Mouse (Mus musculus) lung, postnatal 0 days (tissue): Measurements from ENCODE around the gene Gm1123. TPM values are rescaled to one million over a fixed set of nuclear protein-coding genes. Genes with fewer than 3 reads are reported as not detected.

ENCODE experiments used
- ATAC-seq: fragments of 200-750 bp; cut with Nextera tagmentation; 2 replicates; pipeline ENCODE4 v1.8.0; 2017; ENCODE audit warnings: moderate library complexity
- DNase-seq: peaks from one replicate; pipeline ENCODE4 v3.0.0-alpha.2; 2016; ENCODE audit warnings: low spot score
- H3K27ac ChIP-seq: fragments of 300-500 bp; sonication (generic); 2 replicates; pipeline ENCODE4 v1.5.1; 2014; ENCODE audit warnings: antibody characterized with exemption, mild to moderate bottlenecking, low read length, mixed read lengths
- H3K27me3 ChIP-seq: fragments of 300-500 bp; sonication (generic); replicated peaks from 2 replicates; pipeline ENCODE4 v1.6.1; 2014; ENCODE audit warnings: low read length, mixed read lengths; ENCODE audit not compliant: insufficient read depth
- H3K36me3 ChIP-seq: fragments of 300-500 bp; sonication (generic); 2 replicates; pipeline ENCODE4 v1.6.1; 2014; ENCODE audit warnings: low read length, mixed read lengths; ENCODE audit not compliant: insufficient read depth
- H3K4me1 ChIP-seq: fragments of 300-500 bp; sonication (generic); 2 replicates; pipeline ENCODE4 v1.6.1; 2014; ENCODE audit warnings: antibody characterized with exemption, low read depth, low read length, mixed read lengths; ENCODE audit not compliant: insufficient read depth
- H3K4me2 ChIP-seq: fragments of 300-500 bp; sonication (generic); replicated peaks from 2 replicates; pipeline ENCODE4 v1.6.1; 2014; ENCODE audit warnings: low read depth, mild to moderate bottlenecking, low read length, moderate library complexity, mixed read lengths
- H3K4me3 ChIP-seq: fragments of 300-500 bp; sonication (generic); 2 replicates; pipeline ENCODE4 v1.5.1; 2014; ENCODE audit warnings: low read depth, low read length
- H3K9ac ChIP-seq: fragments of 300-500 bp; sonication (generic); replicated peaks from 2 replicates; pipeline ENCODE4 v1.6.1; 2014; ENCODE audit warnings: low read depth, mild to moderate bottlenecking
- H3K9me3 ChIP-seq: fragments of 300-500 bp; sonication (generic); 2 replicates; pipeline ENCODE4 v1.6.1; 2016; ENCODE audit warnings: low read length, mixed read lengths
- CTCF ChIP-seq: IDR thresholded peaks from 2 replicates; pipeline ENCODE4 v1.5.1; 2016; ENCODE audit warnings: antibody characterized with exemption, mild to moderate bottlenecking
- EP300 ChIP-seq: IDR thresholded peaks from 2 replicates; pipeline ENCODE4 v1.6.1; 2016; ENCODE audit warnings: antibody characterized with exemption, mild to moderate bottlenecking, control low read depth
- WGBS: fragments of 180-500 bp; shearing (Covaris S2); extraction: QIAGEN DNeasy Blood & Tissue Kit; methylation state at CpG from one replicate; pipeline ENCODE4 v1.1.7; 2014; 5-methylcytosine and 5-hydroxymethylcytosine counted together
- polyA plus RNA-seq: library from polyadenylated mRNA; unstranded; fragments of >200 nt; fragmentation: Nextera tagmentation; extraction: Ambion mirVana; gene quantifications from 2 replicates; pipeline ENCODE4 v1.2.1, GENCODE M21; 2015

The Gm1123 gene
- polyA plus RNA-seq, 1 experiment from 2014 or later: not detected

DNA sequence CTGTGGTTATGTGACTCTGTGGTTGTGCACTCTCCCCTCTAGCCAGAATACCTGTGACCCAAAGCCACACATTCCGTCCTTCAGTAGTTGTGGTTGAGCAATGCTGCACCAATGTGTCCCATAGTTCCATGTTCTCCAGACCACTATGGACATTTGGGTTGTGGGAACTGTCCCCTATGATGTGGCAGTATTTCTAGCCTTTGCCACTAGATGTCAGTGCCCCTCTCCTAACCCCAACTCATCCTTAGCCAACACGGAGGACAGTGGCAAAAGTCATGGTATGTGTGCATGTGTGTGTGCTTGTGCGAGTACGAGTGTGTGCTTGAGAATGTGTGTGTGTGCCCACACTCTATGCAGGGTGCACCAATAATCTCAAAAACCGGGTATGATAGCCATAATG lies 59.0 kb downstream of the Gm1123 start:
- DNase-seq (no peak), ATAC-seq (no peak)
- WGBS: 41% methylated on average over 5 of the region's 5 CpGs
- no peaks in the 10 kb centered on the region for H3K36me3 ChIP-seq
- H3K27ac ChIP-seq: no peak overlapping the region
- TF ChIP-seq EP300 (no peak), CTCF (peak; percentile 69)
- no peak overlapping the region for H3K4me3 ChIP-seq
- no peak overlapping the region for H3K4me2 ChIP-seq
- H3K9ac ChIP-seq: no peak overlapping the region
- H3K9me3 ChIP-seq: no peaks in the 10 kb centered on the region
- peaks cover 34% of the 10 kb centered on the region for H3K27me3 ChIP-seq
- peaks cover 8% of the 10 kb centered on the region for H3K4me1 ChIP-seq

DNA sequence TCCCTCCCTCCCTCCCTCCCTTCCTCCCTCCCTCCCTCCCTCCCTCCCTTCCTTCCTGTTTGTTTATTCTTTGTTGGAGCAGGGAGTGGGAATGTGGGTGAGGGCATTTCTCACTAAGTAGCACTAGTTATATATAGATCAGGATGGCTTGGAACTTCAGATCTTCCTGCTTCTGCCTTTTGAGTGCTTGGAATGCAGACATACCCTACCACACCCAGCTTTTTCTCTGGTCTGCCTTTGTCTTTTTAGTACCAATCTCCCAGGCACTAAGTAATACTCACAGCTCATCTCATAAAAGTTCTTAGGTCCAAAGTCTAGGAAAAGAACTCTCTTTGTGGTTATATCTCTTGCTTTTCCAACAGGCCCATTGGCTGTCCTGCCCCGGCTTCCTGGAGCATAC lies 59.4 kb downstream of the Gm1123 start:
- TF ChIP-seq CTCF: no peak
- no peak for TF ChIP-seq EP300
- DNase-seq (no peak), ATAC-seq (no peak)
- Histone ChIP-seq H3K36me3 (no peaks in the 10 kb centered on the region), H3K27ac (no peak overlapping the region), H3K4me2 (no peak overlapping the region), H3K9me3 (no peaks in the 10 kb centered on the region), H3K4me3 (no peak overlapping the region), H3K4me1 (peaks cover 8% of the 10 kb centered on the region), H3K27me3 (peaks cover 36% of the 10 kb centered on the region), H3K9ac (no peak overlapping the region)
- 87% methylated on average over 1 of the region's 1 CpGs for WGBS

DNA sequence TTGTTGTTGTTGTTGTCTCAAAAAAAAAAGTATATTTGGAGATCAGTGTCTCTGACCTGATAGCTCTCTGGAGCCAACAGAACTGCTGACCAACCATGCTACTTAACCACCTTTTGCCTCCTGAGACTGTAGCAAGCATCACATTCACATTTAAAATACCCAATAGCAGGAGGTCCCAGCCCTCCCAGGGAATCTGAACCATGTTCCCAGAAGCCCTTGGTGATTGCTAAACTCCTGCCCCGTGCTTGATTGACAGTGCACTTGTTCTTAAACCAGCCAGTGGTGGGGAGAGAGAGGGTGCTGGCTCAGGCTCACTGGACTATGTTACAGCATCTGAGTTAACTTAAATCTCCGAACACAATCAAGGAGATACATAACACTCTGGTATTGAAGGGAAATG lies 60.6 kb downstream of the Gm1123 start:
- Histone ChIP-seq H3K27me3 (peaks cover 43% of the 10 kb centered on the region), H3K36me3 (no peaks in the 10 kb centered on the region), H3K9ac (no peak overlapping the region), H3K9me3 (no peaks in the 10 kb centered on the region), H3K27ac (no peak overlapping the region), H3K4me3 (no peak overlapping the region), H3K4me1 (peaks cover 8% of the 10 kb centered on the region), H3K4me2 (no peak overlapping the region)
- 33% methylated on average over 2 of the region's 2 CpGs for WGBS
- ATAC-seq: no peak
- no peak for DNase-seq
- TF ChIP-seq CTCF (no peak), EP300 (no peak)

DNA sequence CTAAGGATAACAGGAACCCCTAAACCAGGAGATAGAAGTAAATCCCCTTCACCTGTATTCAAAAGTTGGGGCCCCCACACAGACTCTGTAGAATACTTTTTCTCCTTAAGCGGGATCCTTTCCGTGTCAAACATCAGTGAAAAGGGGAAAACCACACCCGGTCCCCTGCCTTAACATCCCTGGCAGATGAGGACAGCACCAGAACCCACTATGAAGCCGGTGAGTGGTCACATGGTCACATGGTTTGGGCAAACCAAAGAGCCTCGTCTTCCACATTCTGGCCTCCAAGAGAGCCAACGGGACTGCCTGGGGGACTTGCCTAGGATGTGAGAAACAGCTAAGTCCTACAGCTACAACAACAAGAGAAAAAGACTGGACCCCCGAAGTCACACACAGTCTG lies 62.0 kb downstream of the Gm1123 start:
- H3K9me3 ChIP-seq: no peaks in the 10 kb centered on the region
- no peak overlapping the region for H3K27ac ChIP-seq
- DNase-seq (no peak), ATAC-seq (no peak)
- 5% methylated on average over 7 of the region's 7 CpGs for WGBS
- H3K36me3 ChIP-seq: no peaks in the 10 kb centered on the region
- peaks cover 49% of the 10 kb centered on the region for H3K27me3 ChIP-seq
- no peak overlapping the region for H3K9ac ChIP-seq
- peak overlapping the region; percentile 58 for H3K4me2 ChIP-seq
- peaks cover 8% of the 10 kb centered on the region for H3K4me1 ChIP-seq
- H3K4me3 ChIP-seq: peak overlapping the region; percentile 35; the same call in 1 of the 2 replicates
- TF ChIP-seq EP300 (no peak), CTCF (no peak)

DNA sequence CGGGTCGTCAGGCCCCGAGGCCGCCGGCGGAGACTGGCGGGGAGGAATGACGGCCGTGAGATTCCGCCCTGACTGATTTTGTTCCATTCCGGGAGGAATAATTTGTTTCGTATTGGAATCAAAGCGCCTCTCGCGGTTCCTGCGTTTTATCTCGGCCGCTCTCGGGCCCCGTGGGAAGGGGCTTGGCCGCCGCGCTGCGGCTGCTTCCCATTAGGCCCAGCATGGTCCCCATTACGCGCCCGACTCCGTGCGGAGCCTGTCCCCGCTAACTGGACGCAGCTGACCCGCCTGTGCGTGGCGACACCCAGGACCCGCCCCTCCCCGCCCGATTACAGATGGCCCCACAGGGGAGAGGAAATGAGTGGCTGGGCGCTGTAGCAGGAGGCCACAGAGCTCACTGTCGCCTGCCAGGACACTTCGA lies 62.4 kb downstream of the Gm1123 start:
- 0% methylated on average over 37 of the region's 40 CpGs for WGBS
- Histone ChIP-seq H3K4me3 (peak overlapping the region; percentile 35), H3K9ac (no peak overlapping the region), H3K9me3 (no peaks in the 10 kb centered on the region), H3K36me3 (no peaks in the 10 kb centered on the region), H3K27me3 (peaks cover 49% of the 10 kb centered on the region), H3K4me2 (peak overlapping the region; percentile 58), H3K27ac (no peak overlapping the region), H3K4me1 (peaks cover 8% of the 10 kb centered on the region)
- DNase-seq (no peak), ATAC-seq (0 out of 2 replicates have a peak, but pooled peaks have one; percentile 23)
- TF ChIP-seq CTCF (no peak), EP300 (no peak)

DNA sequence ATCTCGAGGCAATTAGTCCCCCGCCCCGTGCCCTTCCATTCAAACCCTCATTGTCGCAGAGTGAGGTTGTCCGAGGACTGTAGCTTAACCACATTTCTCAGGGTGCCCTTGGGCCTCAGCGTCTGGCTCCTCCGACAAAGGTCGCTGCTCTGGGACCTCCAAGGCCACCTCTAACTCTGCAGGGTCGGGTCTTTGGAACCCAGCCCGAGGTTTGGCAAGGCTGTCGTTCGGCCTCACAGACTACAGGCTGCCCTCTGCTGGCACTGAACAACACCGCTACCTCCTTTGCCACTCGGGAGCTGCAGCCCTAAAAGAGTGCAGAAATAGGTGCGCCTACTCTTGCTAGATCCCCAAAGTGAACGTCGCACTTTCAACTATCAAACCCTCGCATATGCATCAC lies 70.4 kb downstream of the Gm1123 start:
- H3K4me3 ChIP-seq: no peak overlapping the region
- H3K4me2 ChIP-seq: no peak overlapping the region
- no peak overlapping the region for H3K9ac ChIP-seq
- 3% methylated on average over 18 of the region's 18 CpGs for WGBS
- no peak overlapping the region for H3K27ac ChIP-seq
- ATAC-seq: no peak; the same call in 1 of the 2 replicates
- peaks cover 63% of the 10 kb centered on the region for H3K27me3 ChIP-seq
- H3K9me3 ChIP-seq: no peaks in the 10 kb centered on the region
- peak; percentile 44 for DNase-seq
- TF ChIP-seq CTCF: peak; percentile 68
- no peak for TF ChIP-seq EP300
- no peaks in the 10 kb centered on the region for H3K36me3 ChIP-seq
- H3K4me1 ChIP-seq: no peaks in the 10 kb centered on the region

DNA sequence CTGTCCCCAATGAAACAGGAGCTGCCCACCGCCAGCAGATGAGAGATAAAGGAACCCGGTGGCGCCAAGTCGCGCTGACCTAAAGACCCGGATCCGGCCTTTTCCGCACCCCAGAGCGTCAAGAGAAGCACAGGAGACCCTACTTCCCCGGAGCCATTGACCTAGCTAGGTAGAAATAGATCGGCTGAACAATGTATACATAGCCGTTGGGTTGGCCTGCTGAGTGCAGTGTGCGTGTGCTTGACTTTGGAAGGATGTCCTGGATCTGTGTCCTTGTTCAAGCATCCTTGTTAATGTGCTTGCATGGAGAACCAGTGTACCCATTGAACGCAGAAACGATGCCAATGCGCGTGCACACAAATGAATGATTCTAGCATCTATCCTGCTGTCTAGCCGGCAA lies 71.9 kb downstream of the Gm1123 start:
- H3K27ac ChIP-seq: no peak overlapping the region
- H3K9me3 ChIP-seq: no peaks in the 10 kb centered on the region
- H3K4me2 ChIP-seq: no peak overlapping the region
- H3K4me3 ChIP-seq: no peak overlapping the region
- TF ChIP-seq CTCF (no peak), EP300 (no peak)
- ATAC-seq (no peak), DNase-seq (no peak)
- H3K4me1 ChIP-seq: no peaks in the 10 kb centered on the region
- H3K27me3 ChIP-seq: peaks cover 69% of the 10 kb centered on the region
- no peak overlapping the region for H3K9ac ChIP-seq
- WGBS: 6% methylated on average over 18 of the region's 18 CpGs
- H3K36me3 ChIP-seq: no peaks in the 10 kb centered on the region
